Mouse (Mus musculus): ENCODE measurements at regions not wholly inside any gene's neighbourhood (a gene's known extent, or its start where the extent isn't known, plus 50 kb on each side); places are given as distances from the start of the nearest gene placed in this dataset.

DNA sequence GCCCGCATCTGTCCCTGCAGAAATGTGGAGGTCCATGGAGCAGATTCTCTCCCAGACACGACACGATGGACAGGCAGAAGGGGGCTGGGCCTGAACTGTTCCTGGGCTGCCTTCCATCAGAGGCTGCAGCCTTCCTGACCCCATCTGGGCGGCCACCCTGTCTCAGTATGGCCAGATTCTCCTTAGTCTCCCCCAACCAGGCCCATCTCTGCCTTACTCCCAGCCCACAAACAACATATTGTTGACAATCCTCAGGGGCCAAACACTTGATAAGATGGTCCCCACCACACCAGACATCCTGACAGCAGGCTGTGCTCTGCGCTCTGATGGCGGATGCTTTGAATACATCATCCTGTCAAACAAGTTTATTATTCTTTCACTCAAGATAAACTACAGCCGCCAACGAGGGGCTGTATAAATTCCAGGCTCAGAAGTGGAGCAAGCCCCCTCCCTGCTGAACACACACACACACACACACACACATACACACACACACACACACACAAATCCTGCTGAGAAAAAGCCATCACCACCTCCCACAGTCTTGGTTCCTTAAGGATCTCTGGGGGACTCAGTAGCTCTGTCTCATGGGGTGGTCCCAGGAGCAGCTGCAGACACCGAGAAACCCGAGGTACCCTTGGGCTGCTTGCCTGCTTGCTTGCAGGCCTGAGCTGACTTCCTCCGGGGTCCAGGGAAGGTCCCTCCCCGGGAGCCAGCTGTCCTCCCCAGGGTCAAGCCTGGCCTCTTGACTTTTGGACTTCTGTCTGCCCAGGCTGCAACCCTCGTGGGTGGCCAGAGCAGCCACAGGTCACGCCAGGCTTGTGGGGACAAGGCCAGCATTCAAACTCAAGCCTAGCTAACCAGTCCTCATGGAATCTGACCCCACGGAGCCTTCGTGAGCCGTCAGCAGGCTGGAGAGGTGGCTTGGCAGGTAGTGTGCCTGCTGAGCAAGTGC lies 135.6 kb upstream of the 1600014C23Rik start:
- TF ChIP-seq GATA1 (IDR thresholded peaks at IDR 0.05; ENCODE audit: borderline replicate concordance, low read length) (no peak), FLI1 (IDR thresholded peaks at IDR 0.05; ENCODE audit: low read length) (no peak)
